Mouse (Mus musculus) left cerebral cortex, postnatal 25 days (tissue): ENCODE measurements around the gene 1700001C02Rik. TPM values are rescaled to one million over a fixed set of nuclear protein-coding genes. Genes with fewer than 3 reads are reported as not detected.

Experiments
- DNase-seq, 2 experiments: peaks; one replicate each; pipeline ENCODE4 v3.0.0; 2022; ENCODE audit warnings: low spot score in 2 of 2, mixed read lengths in 1 of 2
- intact Hi-C: fragments of 180-260 bp; cut with DNase I; formaldehyde crosslinking; loops from one replicate; pipeline ENCODE4 v1.15.1; 2025
- total RNA-seq, 2 experiments: library from RNA; stranded (reverse); gene quantifications; 2 replicates each; pipeline ENCODE4 v1.2.3; 2021

The 1700001C02Rik gene
- total RNA-seq, 2 experiments from 2014 or later: not detected

GRCm38 (mm10) chr5:30490215-30490614, 24.4 kb downstream of the 1700001C02Rik start:
- intact Hi-C loops: no loop called here

DNA sequence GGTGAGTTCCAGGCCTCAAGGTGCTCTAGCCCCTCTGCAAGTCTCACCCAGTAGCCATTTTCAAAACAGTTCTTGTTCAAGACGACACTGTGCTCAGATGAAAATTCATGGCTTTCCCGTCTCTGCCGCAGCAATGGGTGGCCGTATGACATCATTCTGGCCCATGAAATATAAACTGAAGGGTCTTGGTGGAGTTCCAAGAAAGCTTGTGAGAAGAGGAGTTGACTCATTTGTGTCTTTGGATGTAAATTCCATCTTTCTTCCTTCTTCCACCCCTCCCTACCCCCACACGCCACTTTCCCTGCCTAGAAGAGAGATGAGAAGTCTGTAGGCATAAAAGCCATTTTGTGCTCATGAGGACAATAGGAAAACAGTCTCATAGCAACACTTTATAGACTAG, 25.0 kb downstream of the 1700001C02Rik start:
- peak in 1 of 2 experiments; percentile 33 for DNase-seq
- intact Hi-C loops: no loop called here

More at GRCm38 (mm10) chr5:30490215-30490614, 24.4 kb downstream of the 1700001C02Rik start:
- no peak for DNase-seq

- intact Hi-C loops: no loop called here
- DNase-seq: no peak
Observed at GRCm38 (mm10) chr5:30493723-30494122, 27.9 kb downstream of the 1700001C02Rik start.

DNA sequence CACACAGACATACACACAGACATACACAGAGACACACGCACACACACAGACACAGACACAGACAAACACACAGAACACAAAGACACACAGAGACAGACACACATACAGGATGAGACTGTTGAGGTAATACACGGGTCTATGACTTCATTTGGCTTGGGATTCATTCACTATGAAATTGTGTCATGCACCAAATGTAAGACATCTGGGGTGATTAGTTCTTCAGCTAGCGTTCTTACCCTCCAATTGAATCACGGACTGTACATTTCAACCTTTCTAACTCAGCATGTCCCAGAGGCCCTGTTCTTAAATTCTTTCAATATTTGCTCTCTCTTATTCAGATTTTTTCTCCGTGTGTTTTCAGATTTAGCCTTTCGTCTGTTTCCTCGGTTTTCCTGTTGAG, 28.8 kb downstream of the 1700001C02Rik start:
- intact Hi-C loops: no loop called here
- no peak for DNase-seq

DNA sequence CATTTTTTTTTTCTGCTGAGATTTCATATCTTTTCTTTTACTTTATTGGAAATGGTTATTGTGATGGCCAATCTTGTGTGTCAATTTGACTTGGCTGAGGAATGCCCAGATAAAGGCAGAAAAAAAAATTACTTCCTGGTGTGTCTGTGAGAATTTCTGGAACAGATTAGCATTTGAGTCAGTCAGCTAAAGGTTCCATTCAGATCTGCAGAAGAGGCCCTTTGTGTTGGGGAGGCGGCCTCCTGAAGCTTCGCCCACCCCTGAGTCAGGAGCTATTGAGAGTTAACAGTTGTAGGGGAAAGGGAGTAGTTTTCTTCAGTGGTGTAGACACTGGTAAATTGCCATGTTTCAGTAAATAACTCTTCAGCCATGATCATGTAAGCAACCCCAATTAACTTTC, 29.4 kb downstream of the 1700001C02Rik start:
- intact Hi-C loops: no loop called here

GRCm38 (mm10) chr5:30496821-30497220, 31.0 kb downstream of the 1700001C02Rik start:
- intact Hi-C loops: no loop called here
- no peak for DNase-seq

More for the DNA sequence above, 29.4 kb downstream of the 1700001C02Rik start:
- DNase-seq: no peak

DNA sequence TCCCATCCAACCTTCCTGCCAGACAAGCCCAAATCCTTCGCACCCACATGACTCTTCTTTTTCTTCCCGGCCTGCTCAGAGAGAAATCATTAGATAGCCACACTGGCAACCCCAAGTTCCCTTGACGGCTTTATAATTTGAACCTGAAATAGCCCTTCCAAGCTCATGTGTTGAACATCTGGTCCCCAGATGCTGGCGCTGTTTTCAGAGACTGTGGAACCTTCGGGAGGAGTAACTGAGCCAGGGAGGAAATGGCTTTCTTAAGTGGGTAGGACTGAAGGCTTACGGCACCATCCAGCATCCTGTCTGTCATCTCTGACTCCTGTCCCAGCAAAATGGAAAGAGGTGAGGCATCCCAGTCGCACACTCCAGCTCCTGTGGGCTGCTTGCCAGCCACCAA, 31.5 kb downstream of the 1700001C02Rik start:
- no peak for DNase-seq
- intact Hi-C loops: no loop called here

- DNase-seq: no peak
- intact Hi-C loops: no loop called here
Observed at GRCm38 (mm10) chr5:30513111-30513510, 47.3 kb downstream of the 1700001C02Rik start.

GRCm38 (mm10) chr5:30516376-30516775, 50.5 kb downstream of the 1700001C02Rik start:
- intact Hi-C loops: loop anchor here (1.0 to 5.0 kb wide), 2 partner anchors 71 to 122 kb away; partner anchors contain the start of gene Kcnk3
- DNase-seq: peak; percentile 50 to 52

GRCm38 (mm10) chr5:30518108-30518507, 52.3 kb downstream of the 1700001C02Rik start:
- DNase-seq: no peak
- intact Hi-C loops: loop anchor here (5.0 kb wide), 1 partner anchor 69 kb away; the partner anchor contains the start of gene Kcnk3

DNA sequence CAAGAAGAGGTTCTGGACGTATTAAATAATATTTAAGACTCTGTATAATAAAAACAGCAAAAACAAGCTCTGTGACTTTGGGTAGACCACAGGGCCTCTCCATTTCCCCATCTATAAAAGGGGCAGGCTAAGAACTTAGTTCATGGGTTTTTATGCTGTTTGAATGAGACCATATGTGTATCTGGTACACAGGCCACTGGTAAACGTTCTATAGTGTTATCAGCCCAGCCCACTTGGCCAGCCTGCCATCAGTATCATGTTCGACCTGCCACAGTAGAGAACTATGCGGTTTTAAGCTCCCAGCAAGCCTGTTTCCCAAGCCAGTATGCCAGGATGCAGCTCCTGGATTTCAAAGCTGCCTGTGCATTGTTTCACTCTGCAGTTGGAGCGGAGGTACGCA, 52.7 kb downstream of the 1700001C02Rik start:
- intact Hi-C loops: loop anchor here (5.0 kb wide), 1 partner anchor 69 kb away; the partner anchor contains the start of gene Kcnk3

GRCm38 (mm10) chr5:30519494-30519893, 53.6 kb downstream of the 1700001C02Rik start:
- intact Hi-C loops: loop anchor here (5.0 kb wide), 1 partner anchor 68 kb away; the partner anchor contains the start of gene Kcnk3

More for the DNA sequence above, 52.7 kb downstream of the 1700001C02Rik start:
- no peak for DNase-seq

GRCm38 (mm10) chr5:30520214-30520732, 54.4 kb downstream of the 1700001C02Rik start:
- DNase-seq: no peak
- intact Hi-C loops: no loop called here

More at GRCm38 (mm10) chr5:30519494-30519893, 53.6 kb downstream of the 1700001C02Rik start:
- DNase-seq: no peak

- no peak for DNase-seq
- intact Hi-C loops: no loop called here
Observed at GRCm38 (mm10) chr5:30522406-30522805, 56.6 kb downstream of the 1700001C02Rik start.

GRCm38 (mm10) chr5:30523131-30523530, 57.3 kb downstream of the 1700001C02Rik start:
- DNase-seq: no peak
- intact Hi-C loops: no loop called here

GRCm38 (mm10) chr5:30524213-30524612, 58.4 kb downstream of the 1700001C02Rik start:
- intact Hi-C loops: no loop called here
- no peak for DNase-seq

DNA sequence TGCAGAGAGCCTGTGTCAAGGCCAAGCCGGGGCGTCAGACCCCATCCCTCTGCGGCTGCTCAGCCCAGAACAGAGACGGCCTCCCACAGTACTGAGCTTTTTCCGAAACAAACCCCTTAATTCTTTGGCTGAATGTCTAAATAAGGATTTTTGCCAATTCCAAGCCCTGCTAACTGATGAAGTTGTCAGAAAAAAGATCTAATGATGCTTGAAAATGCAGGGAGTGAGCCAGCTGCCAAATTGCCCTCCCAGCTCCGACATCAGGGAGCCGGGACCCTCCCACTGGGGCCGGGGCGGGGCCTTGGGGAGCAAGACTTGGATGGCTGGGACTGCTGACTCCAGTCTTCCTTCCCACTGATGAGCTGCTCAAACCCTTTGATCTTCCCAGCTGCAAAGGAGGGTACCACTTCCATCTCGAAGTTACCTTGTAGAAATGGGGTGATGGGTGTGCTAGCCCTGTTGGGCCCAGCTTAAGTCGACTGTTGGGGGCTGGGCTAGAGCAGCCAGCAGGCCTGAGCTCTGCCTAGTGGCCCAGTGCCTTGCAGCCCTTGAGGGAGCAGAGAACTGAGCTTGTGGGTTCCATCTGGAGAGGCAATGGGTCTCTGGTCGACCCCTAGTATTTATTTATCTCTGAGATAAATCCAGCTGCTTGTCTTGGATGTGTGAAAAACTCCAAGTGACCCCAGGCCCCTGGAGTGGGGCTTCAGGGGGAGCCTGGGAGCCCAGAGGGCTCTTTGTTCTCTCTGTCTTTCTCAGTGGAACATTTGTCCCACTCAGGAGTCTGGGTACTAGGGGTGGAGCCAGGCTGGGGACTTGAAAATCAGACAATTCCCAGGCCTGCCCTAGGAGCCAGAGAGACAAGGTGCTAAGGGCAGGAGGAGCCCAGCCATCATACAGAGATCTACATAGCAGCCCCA, 60.3 kb downstream of the 1700001C02Rik start:
- DNase-seq: peak in 1 of 2 experiments; percentile 14
- intact Hi-C loops: no loop called here

DNA sequence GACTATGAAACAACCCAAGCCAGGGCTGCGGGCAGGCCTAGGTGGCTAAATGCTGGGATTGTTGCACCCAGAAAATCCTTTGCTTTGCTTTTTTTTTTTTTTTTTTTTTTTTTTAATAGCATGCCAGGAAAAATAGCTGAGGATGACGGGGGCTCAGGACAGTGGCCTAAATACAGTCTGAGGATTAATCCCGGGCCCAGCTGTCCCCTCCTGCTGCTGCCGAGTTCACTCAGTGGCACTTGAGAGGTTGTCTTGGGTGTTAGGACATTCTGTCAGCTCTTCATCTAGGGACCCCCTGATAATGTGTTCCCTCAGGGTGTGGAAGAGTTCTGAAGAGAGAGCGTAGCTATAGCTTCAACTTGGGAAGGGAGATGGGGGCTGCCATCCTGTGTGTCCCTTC, 61.3 kb downstream of the 1700001C02Rik start:
- no peak for DNase-seq
- intact Hi-C loops: no loop called here

DNA sequence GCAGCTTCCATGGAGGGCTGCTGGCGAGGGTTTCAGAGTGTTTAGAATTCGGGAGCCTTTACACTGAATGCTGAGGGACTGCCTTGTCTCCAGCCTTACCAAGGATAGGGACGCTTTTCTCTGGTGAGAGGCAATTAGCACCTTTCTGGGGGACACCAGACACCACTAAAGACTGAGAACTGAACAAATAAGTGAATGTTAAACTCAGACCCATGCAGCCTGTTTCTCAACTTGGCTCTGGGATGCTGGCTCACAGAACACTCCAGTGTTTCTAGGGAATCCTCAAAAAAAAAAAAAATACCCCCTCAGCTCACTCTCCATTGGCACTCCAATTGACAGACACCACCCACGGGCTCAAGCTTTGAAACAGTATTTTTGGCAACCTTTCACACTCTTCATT, 63.1 kb downstream of the 1700001C02Rik start:
- intact Hi-C loops: no loop called here
- no peak for DNase-seq
